Mouse (Mus musculus): Measurements from ENCODE around the gene Fam206a. TPM values are rescaled to one million over a fixed set of nuclear protein-coding genes. Genes with fewer than 3 reads are reported as not detected.

The Fam206a gene
- total and polyA plus RNA-seq, 3 experiments: 7.9 to 29.4 (median 8.2) TPM

Other genes starting within 250 kb of the Fam206a start
- 0.08 TPM in 1 of 2 replicates, not detected in the other for gene Gm26657, start 62.3 kb upstream of the Fam206a start, total RNA-seq (2012; rRNA removed)
- not detected in 2 replicates for gene Gm26657, start 62.3 kb upstream of the Fam206a start, total RNA-seq (2014; rRNA removed)
- not detected in 2 replicates for gene Gm26657, start 62.3 kb upstream of the Fam206a start, polyA plus RNA-seq (2012; ENCODE audit: insufficient read length, low read depth)
- gene Actl7b, start 60.9 kb upstream of the Fam206a start, total RNA-seq (2012; rRNA removed): 0.08 and 0.13 TPM in 2 replicates
- 0.16 TPM in 1 of 2 replicates, not detected in the other for gene Actl7b, start 60.9 kb upstream of the Fam206a start, total RNA-seq (2014; rRNA removed)
- gene Actl7b, start 60.9 kb upstream of the Fam206a start, polyA plus RNA-seq (2012; ENCODE audit: insufficient read length, low read depth): 0.21 and 0.23 TPM in 2 replicates
- gene Actl7a, start 58.9 kb upstream of the Fam206a start, total RNA-seq (2012; rRNA removed): 0.08 and 0.13 TPM in 2 replicates
- gene Actl7a, start 58.9 kb upstream of the Fam206a start, total RNA-seq (2014; rRNA removed): not detected in 2 replicates
- not detected in 2 replicates for gene Actl7a, start 58.9 kb upstream of the Fam206a start, polyA plus RNA-seq (2012; ENCODE audit: insufficient read length, low read depth)
- gene Elp1, start within 50 bp of the Fam206a start, total RNA-seq (2012; rRNA removed): 58.1 and 68.0 TPM in 2 replicates
- gene Elp1, start within 50 bp of the Fam206a start, total RNA-seq (2014; rRNA removed): 88.4 and 98.2 TPM in 2 replicates
- gene Elp1, start within 50 bp of the Fam206a start, polyA plus RNA-seq (2012; ENCODE audit: insufficient read length, low read depth): 54.3 and 58.2 TPM in 2 replicates
- gene Ctnnal1, start 62.8 kb downstream of the Fam206a start, total RNA-seq (2012; rRNA removed): 3.3 and 4.0 TPM in 2 replicates
- gene Ctnnal1, start 62.8 kb downstream of the Fam206a start, total RNA-seq (2014; rRNA removed): 5.2 and 5.3 TPM in 2 replicates
- 4.2 and 4.9 TPM in 2 replicates for gene Ctnnal1, start 62.8 kb downstream of the Fam206a start, polyA plus RNA-seq (2012; ENCODE audit: insufficient read length, low read depth)
- 8.4 and 9.0 TPM in 2 replicates for gene Tmem245, start 145.1 kb downstream of the Fam206a start, total RNA-seq (2012; rRNA removed)
- gene Tmem245, start 145.1 kb downstream of the Fam206a start, total RNA-seq (2014; rRNA removed): 4.0 and 4.4 TPM in 2 replicates
- gene Tmem245, start 145.1 kb downstream of the Fam206a start, polyA plus RNA-seq (2012; ENCODE audit: insufficient read length, low read depth): 4.7 and 5.6 TPM in 2 replicates
- not detected in 2 replicates for gene Frrs1l, start 188.0 kb downstream of the Fam206a start, total RNA-seq (2012; rRNA removed)
- gene Frrs1l, start 188.0 kb downstream of the Fam206a start, total RNA-seq (2014; rRNA removed): not detected in 2 replicates
- not detected in 2 replicates for gene Frrs1l, start 188.0 kb downstream of the Fam206a start, polyA plus RNA-seq (2012; ENCODE audit: insufficient read length, low read depth)